27 mouse cellular contexts compared by ENCODE assay signal in genomic region chr4:104257776-104258175, GRCm38 (mm10).
DNase-seq lines count a peak whose midpoint lies in the region; ATAC-seq and TF ChIP-seq lines count a peak whose summit lies in the region.
"Had no signal": no experiment of that assay in that cellular context is flagged by ENCODE, and none has a peak within 500 bp of the region (broad histone marks: within the 10 kb centered on the region; RNA-seq: fewer than 3 reads in every experiment).

No protein-coding gene starts in this region.

- H3K27ac ChIP-seq in embryonic facial prominence, embryonic 14.5 days (replicated peaks; ENCODE audit: low read depth, low read length): no peak overlapping the region
- H3K27ac ChIP-seq in embryonic facial prominence, embryonic 10.5 days (replicated peaks): no peak overlapping the region
- H3K27ac ChIP-seq: heart, embryonic 15.5 days; kidney, embryonic 15.5 days; liver, embryonic 14.5 days; macrophage; midbrain, embryonic 13.5 days; neural tube, embryonic 13.5 days; stomach, embryonic 15.5 days had no signal

- WGBS in embryonic facial prominence, embryonic 14.5 days: 67% methylated on average over 8 of the region's 8 CpGs
- 85% methylated on average over 8 of the region's 8 CpGs for WGBS in embryonic facial prominence, embryonic 10.5 days

- H3K4me2 ChIP-seq in embryonic facial prominence, embryonic 14.5 days (ENCODE audit: low read depth, low read length): no peak overlapping the region
- H3K4me2 ChIP-seq: heart, embryonic 15.5 days; kidney, embryonic 15.5 days; midbrain, embryonic 13.5 days; neural tube, embryonic 13.5 days; stomach, embryonic 15.5 days had no signal

- H3K9ac ChIP-seq in embryonic facial prominence, embryonic 14.5 days (ENCODE audit: low read depth, low read length): no peak overlapping the region
- H3K9ac ChIP-seq: heart, embryonic 15.5 days; kidney, embryonic 15.5 days; liver, embryonic 14.5 days; midbrain, embryonic 13.5 days; neural tube, embryonic 13.5 days; stomach, embryonic 15.5 days had no signal

- H3K36me3 ChIP-seq in embryonic facial prominence, embryonic 14.5 days (ENCODE audit: control insufficient read depth, insufficient read depth, low read length): no peaks in the 10 kb centered on the region
- no peaks in the 10 kb centered on the region for H3K36me3 ChIP-seq in embryonic facial prominence, embryonic 10.5 days (replicated peaks)
- H3K36me3 ChIP-seq: G1E; heart, embryonic 15.5 days; kidney, embryonic 15.5 days; midbrain, embryonic 13.5 days; neural tube, embryonic 13.5 days; stomach, embryonic 15.5 days had no signal

- no peak overlapping the region for H3K4me3 ChIP-seq in embryonic facial prominence, embryonic 14.5 days (ENCODE audit: low read depth, low read length)
- no peak overlapping the region for H3K4me3 ChIP-seq in embryonic facial prominence, embryonic 10.5 days
- H3K4me3 ChIP-seq: heart, embryonic 15.5 days; kidney, embryonic 15.5 days; midbrain, embryonic 13.5 days; neural tube, embryonic 13.5 days; stomach, embryonic 15.5 days had no signal

- TF ChIP-seq POLR2A in brain, embryonic 14.5 days (IDR thresholded peaks at IDR 0.05; ENCODE audit: borderline replicate concordance, extremely low read depth, insufficient read depth, insufficient read length, poor library complexity, severe bottlenecking): no peak

- DNase-seq in embryonic facial prominence, embryonic 14.5 days (ENCODE audit: low spot score): peak; percentile 9
- no peak for DNase-seq in embryonic facial prominence, embryonic 10.5 days (ENCODE audit: low spot score)
- no peak for DNase-seq in frontal cortex, postnatal 25 days (ENCODE audit: low spot score in 2 of 2)
- peak; percentile 67 for DNase-seq in brain, embryonic 14.5 days (ENCODE audit: low read depth)
- peak; percentile 22 to 29 for DNase-seq in layer of hippocampus, postnatal 36 days
- DNase-seq in urinary bladder, adult 2 months (ENCODE audit: low spot score): no peak
- DNase-seq: adrenal gland, postnatal 10 days; cerebellum, adult 18-20 months; cerebellum, postnatal 14 days; gastrocnemius, postnatal 14 days; kidney, adult 18-20 months; kidney, postnatal 36 days; liver; lung, adult 2 months; lung, postnatal 10 days; right cerebral cortex, postnatal 14 days; thymus, postnatal 14 days had no signal

- no peaks in the 10 kb centered on the region for H3K4me1 ChIP-seq in embryonic facial prominence, embryonic 14.5 days (ENCODE audit: control insufficient read depth, insufficient read depth, low read length)
- H3K4me1 ChIP-seq in embryonic facial prominence, embryonic 10.5 days: no peaks in the 10 kb centered on the region
- H3K4me1 ChIP-seq: heart, embryonic 15.5 days; kidney, embryonic 15.5 days; midbrain, embryonic 13.5 days; neural tube, embryonic 13.5 days; stomach, embryonic 15.5 days had no signal

- no peaks in the 10 kb centered on the region for H3K9me3 ChIP-seq in embryonic facial prominence, embryonic 14.5 days (ENCODE audit: control insufficient read depth, low read length)
- H3K9me3 ChIP-seq in embryonic facial prominence, embryonic 10.5 days: no peaks in the 10 kb centered on the region
- H3K9me3 ChIP-seq: heart, embryonic 15.5 days; kidney, embryonic 15.5 days; midbrain, embryonic 13.5 days; neural tube, embryonic 13.5 days; stomach, embryonic 15.5 days had no signal

- no peak for TF ChIP-seq CTCF in brain, embryonic 14.5 days (IDR thresholded peaks at IDR 0.05; ENCODE audit: borderline replicate concordance, extremely low read depth, insufficient read depth, insufficient read length)

- ATAC-seq in embryonic facial prominence, embryonic 14.5 days (ENCODE audit: low read depth): no peak
- peak; percentile 27; the same call in 1 of the 2 replicates for ATAC-seq in frontal cortex, adult (ENCODE audit: low TSS enrichment)
- ATAC-seq: hindbrain, embryonic 16.5 days; midbrain, embryonic 13.5 days had no signal

- no peaks in the 10 kb centered on the region for H3K27me3 ChIP-seq in embryonic facial prominence, embryonic 14.5 days (replicated peaks; ENCODE audit: control insufficient read depth, insufficient read depth, low read length)
- H3K27me3 ChIP-seq in embryonic facial prominence, embryonic 10.5 days (replicated peaks; ENCODE audit: low read depth, poor library complexity, severe bottlenecking): no peaks in the 10 kb centered on the region
- H3K27me3 ChIP-seq: heart, embryonic 15.5 days; kidney, embryonic 15.5 days; midbrain, embryonic 13.5 days; neural tube, embryonic 13.5 days; stomach, embryonic 15.5 days had no signal

Comparison
In these comparisons a context has a peak if more than half of its experiments do, and no peak if none do; other contexts are left out.
1. DNase-seq: peak in embryonic facial prominence, embryonic 14.5 days (single experiment), brain, embryonic 14.5 days (single experiment) and layer of hippocampus, postnatal 36 days (2 of 2); none in embryonic facial prominence, embryonic 10.5 days (single experiment), frontal cortex, postnatal 25 days (0 of 2) and urinary bladder, adult 2 months (single experiment).